Mouse (Mus musculus) limb, embryonic 14.5 days (tissue): ENCODE measurements around the gene Rab13. TPM values are rescaled to one million over a fixed set of nuclear protein-coding genes. Genes with fewer than 3 reads are reported as not detected.

ENCODE experiments used
- ATAC-seq: fragments of 200-750 bp; cut with Nextera tagmentation; 2 replicates; pipeline ENCODE4 v1.8.0; 2017; ENCODE audit warnings: low read depth, moderate number of reproducible peaks, moderate TSS enrichment; ENCODE audit not compliant: low FRiP score
- DNase-seq: peaks from one replicate; pipeline ENCODE4 v3.0.0-alpha.2; 2015; ENCODE audit warnings: low spot score
- H3K27ac ChIP-seq: fragments of 300-500 bp; sonication (generic); replicated peaks from 2 replicates; pipeline ENCODE4 v1.5.1; 2014; ENCODE audit warnings: low read depth, mild to moderate bottlenecking, low read length, moderate library complexity, mixed read lengths
- H3K27me3 ChIP-seq: fragments of 300-500 bp; sonication (generic); 2 replicates; pipeline ENCODE4 v1.6.1; 2014; ENCODE audit warnings: low read length, mixed read lengths; ENCODE audit not compliant: control insufficient read depth, insufficient read depth
- H3K36me3 ChIP-seq: fragments of 300-500 bp; sonication (generic); 2 replicates; pipeline ENCODE4 v1.6.1; 2014; ENCODE audit warnings: mild to moderate bottlenecking, low read length, moderate library complexity, mixed read lengths; ENCODE audit not compliant: control insufficient read depth, insufficient read depth
- H3K4me1 ChIP-seq: fragments of 300-500 bp; sonication (generic); 2 replicates; pipeline ENCODE4 v1.6.1; 2014; ENCODE audit warnings: antibody characterized with exemption, low read length, mixed read lengths; ENCODE audit not compliant: control insufficient read depth, insufficient read depth
- H3K4me2 ChIP-seq: fragments of 300-500 bp; sonication (generic); replicated peaks from 2 replicates; pipeline ENCODE4 v1.6.1; 2014; ENCODE audit warnings: low read depth, mild to moderate bottlenecking, low read length, moderate library complexity; ENCODE audit not compliant: severe bottlenecking
- H3K4me3 ChIP-seq: fragments of 300-500 bp; sonication (generic); replicated peaks from 2 replicates; pipeline ENCODE4 v1.5.1; 2014; ENCODE audit warnings: low read length
- H3K9ac ChIP-seq: fragments of 300-500 bp; sonication (generic); 2 replicates; pipeline ENCODE4 v1.6.1; 2014; ENCODE audit warnings: mild to moderate bottlenecking, low read depth, low read length, moderate library complexity; ENCODE audit not compliant: severe bottlenecking
- H3K9me3 ChIP-seq: fragments of 300-500 bp; sonication (generic); 2 replicates; pipeline ENCODE4 v1.6.1; 2016; ENCODE audit warnings: low read length; ENCODE audit not compliant: control insufficient read depth
- POLR2A ChIP-seq: fragments of 200-500 bp; IDR thresholded peaks from 2 replicates; pipeline ENCODE4 v1.8.0; 2012; ENCODE audit warnings: inconsistent platforms, mild to moderate bottlenecking, moderate library complexity, borderline replicate concordance; ENCODE audit not compliant: insufficient read depth, insufficient read length; ENCODE audit errors: extremely low read depth
- WGBS: fragments of 180-500 bp; shearing (Covaris S2); extraction: QIAGEN DNeasy Blood & Tissue Kit; methylation state at CpG from one replicate; pipeline ENCODE4 v1.1.7; 2014; 5-methylcytosine and 5-hydroxymethylcytosine counted together
- polyA plus RNA-seq, 2 experiments: library from polyadenylated mRNA; depleted of rRNA in 1 of 2; stranded (reverse) in 1 of 2; unstranded in 1 of 2; fragments of >200 nt; fragmentation: Nextera tagmentation in 1 of 2; extraction: Ambion mirVana in 1 of 2; gene quantifications; 2 replicates each; pipeline versions ENCODE4 v1.2.1 to v1.2.3; 2012 to 2014

Gene Rab13
- polyA plus RNA-seq, 2 experiments: 17.8 to 35.8 TPM

DNA sequence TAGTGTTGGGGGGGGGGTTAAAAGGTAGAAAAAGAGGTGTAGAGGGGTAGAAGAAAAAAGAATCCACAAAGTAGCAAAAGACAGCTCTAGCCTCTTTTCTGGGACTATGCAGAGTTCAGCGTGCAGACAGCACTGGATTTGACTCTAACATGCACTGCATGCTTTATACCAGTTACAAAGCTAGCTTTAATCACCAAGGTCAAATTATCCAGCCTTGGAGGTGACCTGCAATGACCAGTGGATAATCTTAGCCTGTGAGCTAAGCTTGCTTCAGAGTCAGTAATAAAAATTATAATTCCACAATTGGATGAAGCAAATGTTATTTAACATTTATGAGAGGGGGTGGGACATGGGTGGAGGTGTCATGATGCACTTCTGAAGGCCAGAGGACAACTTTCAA, 17.9 kb upstream of the Rab13 start:
- ATAC-seq: no peak
- H3K36me3 ChIP-seq: no peaks in the 10 kb centered on the region

DNA sequence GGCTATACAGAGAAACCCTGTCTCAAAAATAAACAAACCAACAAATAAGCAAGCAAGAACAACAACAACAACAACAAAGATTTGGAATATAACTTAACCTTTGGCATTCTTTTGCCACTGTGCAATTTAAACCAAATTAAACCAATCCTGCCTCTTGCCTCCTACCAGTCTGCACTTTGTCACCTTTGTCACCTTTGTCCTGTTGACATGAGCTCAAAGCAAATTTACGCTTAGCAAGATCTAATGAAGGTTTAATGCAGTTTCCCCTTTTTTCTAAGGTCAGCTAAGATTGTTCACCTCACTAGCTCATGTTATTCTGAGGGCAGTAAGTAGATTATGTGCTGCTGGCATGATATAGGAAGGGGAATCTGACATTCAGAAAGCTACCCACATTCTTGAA, 15.9 kb upstream of the Rab13 start:
- Histone ChIP-seq H3K27me3 (no peaks in the 10 kb centered on the region), H3K4me2 (no peak overlapping the region), H3K4me3 (no peak overlapping the region), H3K36me3 (no peaks in the 10 kb centered on the region), H3K4me1 (no peaks in the 10 kb centered on the region), H3K9me3 (no peaks in the 10 kb centered on the region), H3K27ac (no peak overlapping the region), H3K9ac (no peak overlapping the region)
- DNase-seq: no peak
- 69% methylated on average over 1 of the region's 1 CpGs for WGBS
- no peak for TF ChIP-seq POLR2A
- ATAC-seq: no peak

More for the DNA sequence above, 17.9 kb upstream of the Rab13 start:
- Histone ChIP-seq H3K4me3 (no peak overlapping the region), H3K4me2 (no peak overlapping the region), H3K27ac (no peak overlapping the region), H3K9me3 (no peaks in the 10 kb centered on the region), H3K9ac (no peak overlapping the region), H3K4me1 (no peaks in the 10 kb centered on the region), H3K27me3 (no peaks in the 10 kb centered on the region)
- DNase-seq: no peak
- WGBS: 70% methylated on average over 1 of the region's 1 CpGs
- no peak for TF ChIP-seq POLR2A

DNA sequence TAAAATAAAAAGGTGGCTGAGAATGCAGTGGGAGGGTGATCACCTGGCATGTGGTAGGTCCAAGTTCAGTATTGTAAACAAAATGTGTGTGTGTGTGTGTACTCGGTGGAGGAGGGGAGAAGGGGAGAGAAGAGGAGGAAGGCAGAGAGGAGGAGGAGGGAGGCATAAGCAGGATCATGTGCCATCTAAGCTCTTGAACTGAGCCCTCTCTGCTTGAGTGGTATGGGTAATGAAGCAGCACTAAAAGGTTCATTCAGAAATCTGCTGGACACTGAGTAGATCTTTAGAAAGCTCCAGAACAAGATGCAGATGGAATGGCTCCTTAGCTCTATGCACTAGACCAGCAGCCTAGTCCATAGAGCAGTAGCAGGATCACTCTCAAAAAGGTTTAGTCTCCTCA, 10.6 kb upstream of the Rab13 start:
- Histone ChIP-seq H3K9me3 (no peaks in the 10 kb centered on the region), H3K4me1 (no peaks in the 10 kb centered on the region), H3K27me3 (no peaks in the 10 kb centered on the region), H3K4me2 (no peak overlapping the region), H3K4me3 (no peak overlapping the region), H3K27ac (no peak overlapping the region), H3K36me3 (peaks cover 8% of the 10 kb centered on the region), H3K9ac (no peak overlapping the region)
- no peak for DNase-seq
- no peak for TF ChIP-seq POLR2A
- no peak for ATAC-seq
- 86% methylated on average over 1 of the region's 1 CpGs for WGBS

DNA sequence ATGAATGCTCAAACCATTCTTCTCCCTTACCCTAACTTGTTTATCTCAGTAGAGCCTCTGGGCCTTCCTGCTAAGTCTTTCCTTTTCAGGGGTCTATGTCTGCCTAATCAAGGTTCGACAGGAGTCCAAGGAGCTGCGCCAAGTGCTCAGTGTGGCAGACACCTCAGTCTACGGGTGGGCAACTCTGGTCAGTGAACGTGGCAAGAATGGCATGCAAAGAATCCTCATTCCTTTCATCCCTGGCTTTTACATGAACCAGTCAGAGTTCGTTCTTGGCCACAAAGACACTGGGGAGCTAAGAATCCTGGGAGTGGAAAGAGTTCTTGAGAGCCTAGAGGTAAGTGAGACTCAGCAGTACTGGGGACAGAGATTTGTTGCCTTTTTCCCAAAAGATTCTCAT, 9.9 kb upstream of the Rab13 start:
- Histone ChIP-seq H3K9me3 (no peaks in the 10 kb centered on the region), H3K4me3 (no peak overlapping the region), H3K4me2 (no peak overlapping the region), H3K36me3 (peaks cover 15% of the 10 kb centered on the region), H3K27ac (no peak overlapping the region), H3K4me1 (no peaks in the 10 kb centered on the region), H3K27me3 (no peaks in the 10 kb centered on the region), H3K9ac (no peak overlapping the region)
- DNase-seq: no peak
- no peak for TF ChIP-seq POLR2A
- no peak for ATAC-seq
- WGBS: 77% methylated on average over 5 of the region's 5 CpGs

DNA sequence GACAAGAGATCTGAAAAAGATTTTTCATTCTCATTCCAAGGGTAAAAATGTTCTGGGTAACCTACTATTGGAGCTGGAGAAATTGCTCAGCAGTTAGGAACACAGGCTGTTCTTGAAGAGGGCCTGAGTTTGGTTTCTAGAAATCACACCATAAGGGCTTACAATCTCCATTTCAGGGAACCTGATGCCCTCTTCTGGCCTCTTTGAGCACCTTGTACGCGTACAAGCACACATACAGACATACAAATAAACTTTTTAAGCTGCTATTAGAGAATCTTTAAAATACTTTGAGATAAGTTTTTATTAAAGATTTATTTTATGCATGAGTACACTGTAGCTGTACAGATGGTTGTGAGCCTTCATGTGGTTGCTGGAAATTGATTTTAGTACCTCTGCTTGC, 8.9 kb upstream of the Rab13 start:
- H3K9me3 ChIP-seq: no peaks in the 10 kb centered on the region
- DNase-seq: no peak
- H3K36me3 ChIP-seq: peaks cover 25% of the 10 kb centered on the region
- H3K4me2 ChIP-seq: no peak overlapping the region
- no peak overlapping the region for H3K27ac ChIP-seq
- 91% methylated on average over 2 of the region's 2 CpGs for WGBS
- no peak for ATAC-seq
- no peak for TF ChIP-seq POLR2A
- no peak overlapping the region for H3K9ac ChIP-seq
- H3K4me3 ChIP-seq: no peak overlapping the region
- H3K4me1 ChIP-seq: no peaks in the 10 kb centered on the region
- no peaks in the 10 kb centered on the region for H3K27me3 ChIP-seq

DNA sequence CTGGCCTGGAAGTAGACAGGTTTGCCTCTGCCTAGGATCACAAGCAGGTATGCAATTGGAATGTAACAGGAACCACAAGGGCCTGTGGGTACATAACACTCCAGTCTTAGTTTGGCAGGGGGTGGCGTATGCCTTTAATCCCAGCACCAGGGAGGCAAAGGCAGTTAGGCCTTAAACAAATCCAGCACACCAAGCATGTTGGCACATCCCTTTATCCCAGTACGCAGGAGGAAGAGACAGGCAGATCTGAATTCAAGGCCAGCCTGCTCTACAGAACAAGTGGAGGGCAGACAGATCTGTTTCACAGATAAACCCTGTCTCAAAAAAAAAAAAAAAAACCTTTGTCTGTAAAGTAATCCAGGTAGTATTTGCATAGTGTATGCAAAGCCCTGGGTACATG, 4.8 kb upstream of the Rab13 start:
- no peak for ATAC-seq
- H3K27ac ChIP-seq: no peak overlapping the region
- DNase-seq: no peak
- no peak for TF ChIP-seq POLR2A
- H3K27me3 ChIP-seq: no peaks in the 10 kb centered on the region
- 72% methylated on average over 2 of the region's 2 CpGs for WGBS
- H3K9me3 ChIP-seq: no peaks in the 10 kb centered on the region
- H3K9ac ChIP-seq: no peak overlapping the region
- peaks cover 55% of the 10 kb centered on the region for H3K36me3 ChIP-seq
- H3K4me1 ChIP-seq: peaks cover 13% of the 10 kb centered on the region
- no peak overlapping the region for H3K4me2 ChIP-seq
- H3K4me3 ChIP-seq: no peak overlapping the region
